Mouse (Mus musculus) embryonic fibroblast, embryonic 13.5 days (primary cell): ENCODE results near the gene Cnppd1. TPM values are rescaled to one million over a fixed set of nuclear protein-coding genes. Genes with fewer than 3 reads are reported as not detected.

ENCODE experiments used
- H3K27ac ChIP-seq: 2 replicates; pipeline ENCODE4 v1.5.1; 2012; ENCODE audit warnings: low read length, control low read depth, inconsistent platforms; ENCODE audit not compliant: insufficient read depth
- H3K4me1 ChIP-seq: 2 replicates; pipeline ENCODE4 v1.6.1; 2011; ENCODE audit warnings: low read length; ENCODE audit not compliant: control insufficient read depth, insufficient read depth
- H3K4me3 ChIP-seq: 2 replicates; pipeline ENCODE4 v1.5.1; 2011; ENCODE audit warnings: mild to moderate bottlenecking, control low read depth, low read length; ENCODE audit not compliant: insufficient read depth
- CTCF ChIP-seq: IDR thresholded peaks from 2 replicates; pipeline ENCODE4 v1.5.1; 2011; ENCODE audit warnings: mild to moderate bottlenecking, control low read depth, low read length, moderate library complexity, borderline replicate concordance; ENCODE audit not compliant: insufficient read depth
- POLR2A ChIP-seq: IDR thresholded peaks from 2 replicates; pipeline ENCODE4 v1.6.1; 2011; ENCODE audit warnings: low read depth, mild to moderate bottlenecking, control low read depth, low read length, moderate library complexity
- polyA plus RNA-seq: library from polyadenylated mRNA; stranded (reverse); fragments of >200 nt; gene quantifications from 2 replicates; pipeline ENCODE4 v1.2.4, GENCODE M21; 2011; ENCODE audit warnings: low read depth; ENCODE audit not compliant: missing spikeins, insufficient read length

Cnppd1 gene
- polyA plus RNA-seq, 1 experiment = 40.9 TPM

DNA sequence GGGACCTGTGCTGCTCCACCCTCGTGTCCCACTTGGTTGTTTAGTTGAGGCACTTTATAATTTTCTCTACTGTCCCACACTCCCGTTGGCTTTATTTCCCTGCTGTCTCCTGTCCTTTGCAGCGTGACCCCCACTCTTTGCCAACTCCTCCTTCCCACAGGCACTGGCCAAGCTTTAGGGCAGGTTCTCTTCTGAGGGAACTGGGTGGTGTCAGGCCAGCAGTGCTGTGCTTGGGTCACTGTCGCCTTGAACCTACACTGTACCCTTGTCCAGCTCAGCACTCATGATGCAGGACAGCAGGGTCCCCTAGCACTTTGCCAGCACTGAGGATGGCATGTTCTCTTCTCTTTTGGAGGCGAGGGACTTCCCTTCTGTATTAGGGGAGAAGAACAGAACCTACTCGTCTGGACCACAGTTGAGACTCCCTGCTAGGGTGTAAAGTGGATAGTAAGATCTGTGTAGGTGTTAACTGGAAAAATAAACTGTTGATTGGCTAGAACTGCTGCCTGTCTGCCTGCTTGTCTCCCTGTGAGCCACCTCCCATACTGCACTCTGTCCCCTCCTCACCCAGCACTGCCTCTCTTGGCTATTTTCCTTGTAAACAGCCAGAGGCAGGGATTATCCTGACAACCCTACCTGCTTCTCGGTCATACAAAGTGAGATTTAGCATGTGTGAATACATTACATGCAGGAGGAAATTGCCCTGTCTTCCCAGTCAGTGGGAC lies 5.1 kb upstream of the Cnppd1 start:
- no peak overlapping the region for H3K27ac ChIP-seq
- H3K4me1 ChIP-seq = 0 out of 2 replicates have a peak, but pooled peaks cover 6% of the 10 kb centered on the region
- TF ChIP-seq POLR2A (no peak), CTCF (no peak)
- H3K4me3 ChIP-seq = no peak overlapping the region

- 0 out of 2 replicates have a peak, but pooled peaks cover 6% of the 10 kb centered on the region for H3K4me1 ChIP-seq
- no peak overlapping the region for H3K4me3 ChIP-seq
- H3K27ac ChIP-seq = no peak overlapping the region
- TF ChIP-seq POLR2A = no peak
- TF ChIP-seq CTCF = no peak
These were observed 3.1 kb upstream of the Cnppd1 start for GRCm38 (mm10) chr1:75145589-75145988.

DNA sequence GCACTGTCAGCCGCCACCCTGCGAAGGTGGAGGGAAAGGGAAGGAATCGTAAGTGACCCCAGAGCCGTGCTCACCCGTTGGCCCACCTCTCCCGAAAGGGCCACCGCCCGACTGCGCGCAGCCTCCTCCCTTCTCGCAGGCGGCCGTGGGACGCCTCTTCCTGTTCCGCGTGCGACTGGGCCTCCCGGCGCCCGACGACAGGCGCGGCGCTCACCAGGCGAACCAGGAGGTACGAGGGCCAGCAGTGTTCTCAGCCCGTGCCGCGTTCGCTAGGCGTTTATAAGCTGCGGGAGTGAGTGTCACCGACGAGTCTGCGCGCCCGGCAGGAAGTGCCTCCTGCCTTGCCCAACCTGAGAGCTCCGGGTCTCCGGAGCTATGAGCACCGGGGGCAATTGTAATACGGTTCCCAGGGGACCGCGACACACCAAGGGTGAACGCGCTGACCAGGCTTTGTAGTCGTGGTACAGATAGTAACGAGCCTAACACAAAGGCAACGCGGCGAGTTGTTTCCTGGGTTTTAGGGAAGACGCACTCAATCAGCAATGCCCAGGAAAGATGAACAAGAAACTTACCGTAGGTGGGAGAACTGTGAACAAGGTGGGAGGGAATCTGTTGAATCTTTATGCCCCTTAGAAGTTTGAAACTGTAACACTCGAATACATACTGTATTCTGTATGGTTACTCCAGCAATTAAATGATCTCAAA lies 873 bp downstream of the Cnppd1 start:
- 0 out of 2 replicates have a peak, but pooled peaks cover 6% of the 10 kb centered on the region for H3K4me1 ChIP-seq
- peak overlapping the region; percentile 87 for H3K27ac ChIP-seq
- TF ChIP-seq CTCF (no peak), POLR2A (peak; percentile 87)
- peak overlapping the region; percentile 50 for H3K4me3 ChIP-seq

DNA sequence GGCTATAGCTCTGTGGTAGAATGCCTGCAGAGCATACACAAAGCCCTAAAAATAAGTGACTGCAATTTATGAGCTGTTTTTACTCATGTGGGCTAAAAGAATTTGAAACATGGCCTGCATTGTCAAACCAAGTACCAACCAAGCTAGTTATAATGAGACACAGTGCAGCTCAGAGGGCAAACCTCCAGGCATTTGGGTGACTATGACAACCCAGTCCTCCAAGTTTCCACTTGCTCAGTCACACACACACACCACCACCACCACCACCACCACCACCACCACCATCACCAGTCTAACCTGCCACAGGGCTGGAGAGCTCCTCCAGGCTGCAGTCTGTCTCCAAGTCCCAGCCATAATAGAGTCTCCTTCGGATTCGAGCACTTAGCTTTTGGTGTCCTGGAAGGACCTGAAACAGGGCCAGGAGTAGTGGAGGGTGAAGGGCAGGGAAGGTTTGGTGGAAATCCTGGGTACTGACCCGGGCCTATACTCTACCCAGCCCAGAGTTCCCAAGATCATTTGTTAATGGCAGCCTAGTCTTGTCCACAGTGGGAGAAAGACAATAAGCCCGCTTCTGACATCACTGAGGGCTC lies 1.8 kb downstream of the Cnppd1 start:
- TF ChIP-seq CTCF (no peak), POLR2A (no peak; the same call in 1 of the 2 replicates)
- peak overlapping the region; percentile 87 for H3K27ac ChIP-seq
- 0 out of 2 replicates have a peak, but pooled peaks cover 6% of the 10 kb centered on the region for H3K4me1 ChIP-seq
- peak overlapping the region; percentile 50 for H3K4me3 ChIP-seq

DNA sequence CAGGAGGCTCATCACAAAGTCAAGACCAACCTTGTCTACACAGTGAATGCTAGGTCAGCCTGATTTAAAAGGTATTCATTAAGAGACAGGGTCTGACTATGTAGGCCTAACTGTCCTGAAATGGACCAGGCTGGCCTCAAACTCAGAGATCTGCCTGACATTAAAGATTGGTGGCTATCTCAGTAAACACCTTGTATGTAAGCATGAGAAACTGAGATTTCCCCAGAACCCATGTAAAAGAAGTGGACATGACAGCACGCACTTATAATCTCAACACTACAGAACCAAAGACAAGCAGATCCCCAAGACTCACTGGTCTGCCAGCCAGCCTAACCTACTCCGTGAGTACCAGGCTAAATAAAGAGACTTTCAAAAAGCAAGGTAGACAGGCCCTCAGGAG lies 4.1 kb downstream of the Cnppd1 start:
- TF ChIP-seq CTCF = no peak
- H3K27ac ChIP-seq = no peak overlapping the region
- no peaks in the 10 kb centered on the region for H3K4me1 ChIP-seq
- H3K4me3 ChIP-seq = no peak overlapping the region

DNA sequence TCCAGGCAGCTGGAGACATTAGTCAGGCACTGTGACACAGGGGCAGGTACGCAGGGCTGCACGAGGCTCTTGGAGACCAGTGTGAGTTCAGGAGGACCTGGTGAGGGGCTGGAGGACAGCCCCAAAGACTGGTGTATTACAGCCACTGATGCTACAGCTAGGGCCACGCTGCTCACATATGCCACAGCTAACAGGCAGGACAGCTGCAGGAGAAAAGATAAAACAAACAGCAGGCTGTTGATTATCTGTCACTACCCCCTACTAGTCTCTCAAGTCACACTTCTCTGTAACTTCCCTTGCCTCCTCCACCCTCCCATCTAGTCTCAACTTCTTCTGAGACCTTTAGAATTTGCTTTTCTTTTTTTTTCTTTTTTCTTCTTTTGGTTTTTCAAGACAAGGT lies 5.8 kb downstream of the Cnppd1 start:
- H3K27ac ChIP-seq = no peak overlapping the region
- H3K4me1 ChIP-seq = no peaks in the 10 kb centered on the region
- TF ChIP-seq POLR2A = no peak
- no peak for TF ChIP-seq CTCF
- no peak overlapping the region for H3K4me3 ChIP-seq

- H3K27ac ChIP-seq = no peak overlapping the region
- H3K4me3 ChIP-seq = no peak overlapping the region
- TF ChIP-seq POLR2A (no peak), CTCF (no peak)
- no peaks in the 10 kb centered on the region for H3K4me1 ChIP-seq
These were observed 6.2 kb downstream of the Cnppd1 start for GRCm38 (mm10) chr1:75136293-75136692.

DNA sequence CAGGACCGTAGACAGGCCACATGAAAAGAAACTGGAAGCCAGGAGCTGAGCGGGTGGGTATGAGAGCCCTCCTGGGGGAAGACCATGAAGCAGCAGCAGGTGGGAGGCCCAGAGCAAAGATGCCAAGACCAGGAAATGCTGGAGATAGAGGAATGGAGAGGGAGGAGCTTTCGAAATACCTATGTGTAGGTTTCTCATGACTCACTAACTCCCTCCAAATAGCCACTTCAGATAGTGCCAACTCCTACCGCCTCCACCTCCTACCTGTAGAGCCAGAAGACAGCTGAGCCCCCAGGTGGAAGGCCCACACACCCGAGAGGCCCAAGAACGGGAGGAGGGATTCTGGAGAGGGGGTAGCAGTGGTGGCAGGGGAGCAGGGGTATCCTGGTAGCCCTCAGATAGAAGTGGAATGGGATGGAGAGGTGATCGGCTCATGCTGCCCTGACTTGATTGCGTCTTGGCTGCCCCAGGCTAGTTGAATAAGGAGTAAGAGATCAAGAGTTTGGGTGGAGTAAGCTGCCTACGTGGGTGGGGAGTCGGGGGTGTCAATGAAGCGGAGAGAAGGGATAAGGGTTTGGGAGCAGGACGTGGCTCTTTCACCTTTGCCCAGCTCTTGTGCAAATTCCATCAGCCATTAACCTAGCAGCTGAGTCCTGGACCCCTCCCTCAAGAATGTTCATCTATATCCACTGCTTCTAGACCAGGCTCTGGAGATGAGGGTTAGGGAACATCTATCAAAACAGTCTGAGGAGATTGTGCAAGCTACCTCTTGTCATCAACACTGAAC lies 8.9 kb downstream of the Cnppd1 start, which contains the start of gene Slc23a3:
Slc23a3 (minus strand) TSS at position 470 of the 787 bp plus-strand sequence.
- TF ChIP-seq CTCF = no peak
- TF ChIP-seq POLR2A = no peak; the same call in 1 of the 2 replicates
- H3K4me3 ChIP-seq = no peak within 1 kb of the TSS
- H3K4me1 ChIP-seq = no peaks in the 10 kb centered on the region
- H3K27ac ChIP-seq = no peak within 1 kb of the TSS

GRCm38 (mm10) chr1:75128641-75129040 lies 13.9 kb downstream of the Cnppd1 start:
- Histone ChIP-seq H3K4me1 (no peaks in the 10 kb centered on the region), H3K4me3 (no peak overlapping the region), H3K27ac (no peak overlapping the region)
- TF ChIP-seq CTCF (no peak), POLR2A (no peak)
